Mouse (Mus musculus) brain, embryonic 14.5 days (tissue): ENCODE results near the gene Dock1. TPM values are rescaled to one million over a fixed set of nuclear protein-coding genes. Genes with fewer than 3 reads are reported as not detected.

Experiments
- DNase-seq: peaks from one replicate; pipeline ENCODE4 v3.0.0-alpha.2; 2011; ENCODE audit warnings: low read depth
- CTCF ChIP-seq: fragments of 200-500 bp; IDR thresholded peaks from 2 replicates; pipeline ENCODE4 v1.5.1; 2012; ENCODE audit warnings: inconsistent platforms, mild to moderate bottlenecking, moderate library complexity, borderline replicate concordance; ENCODE audit not compliant: insufficient read depth, insufficient read length; ENCODE audit errors: extremely low read depth
- POLR2A ChIP-seq: fragments of 200-500 bp; IDR thresholded peaks from 2 replicates; pipeline ENCODE4 v1.6.1; 2012; ENCODE audit warnings: mild to moderate bottlenecking, inconsistent platforms, borderline replicate concordance; ENCODE audit not compliant: poor library complexity, insufficient read depth, insufficient read length, severe bottlenecking; ENCODE audit errors: extremely low read depth
- polyA plus RNA-seq: library from polyadenylated mRNA; depleted of rRNA; stranded (reverse); fragments of >200 nt; gene quantifications from 2 replicates; pipeline ENCODE4 v1.2.3, GENCODE M21; 2012

Dock1 gene
- polyA plus RNA-seq, 1 experiment = 10.8 TPM

GRCm38 (mm10) chr7:134894604-134895003, 224.2 kb downstream of the Dock1 start:
- TF ChIP-seq CTCF (no peak), POLR2A (no peak)
- no peak for DNase-seq

GRCm38 (mm10) chr7:134899462-134899861, 229.0 kb downstream of the Dock1 start:
- DNase-seq = no peak
- TF ChIP-seq CTCF (no peak), POLR2A (no peak)

GRCm38 (mm10) chr7:134901992-134902391, 231.5 kb downstream of the Dock1 start:
- TF ChIP-seq POLR2A (no peak), CTCF (no peak)
- DNase-seq = no peak

- DNase-seq = no peak
- TF ChIP-seq CTCF = no peak
- no peak for TF ChIP-seq POLR2A
Measured at GRCm38 (mm10) chr7:134931886-134932285, 261.4 kb downstream of the Dock1 start.

- TF ChIP-seq POLR2A = no peak
- TF ChIP-seq CTCF = no peak
Measured at GRCm38 (mm10) chr7:134937471-134937926, 267.0 kb downstream of the Dock1 start.

GRCm38 (mm10) chr7:134937927-134938609, 267.6 kb downstream of the Dock1 start, which contains the start of gene Fam196a:
Gene Fam196a (minus strand): TSS chr7:134938430.
- DNase-seq = peak; percentile 85

More at GRCm38 (mm10) chr7:134937471-134937926, 267.0 kb downstream of the Dock1 start:
- peak; percentile 51 for DNase-seq

GRCm38 (mm10) chr7:134941891-134942290, 271.4 kb downstream of the Dock1 start:
- TF ChIP-seq POLR2A (no peak), CTCF (no peak)
- no peak for DNase-seq

More at GRCm38 (mm10) chr7:134937927-134938609, 267.6 kb downstream of the Dock1 start, which contains the start of gene Fam196a:
- TF ChIP-seq CTCF = peak; percentile 43; the same call in 1 of the 2 replicates
- TF ChIP-seq POLR2A = peak; percentile 22; the same call in 1 of the 2 replicates

- no peak for DNase-seq
- no peak for TF ChIP-seq POLR2A
- no peak for TF ChIP-seq CTCF
Measured at GRCm38 (mm10) chr7:134943063-134943462, 272.6 kb downstream of the Dock1 start.

- TF ChIP-seq CTCF = no peak
- TF ChIP-seq POLR2A = no peak
- DNase-seq = no peak
Measured at GRCm38 (mm10) chr7:134943701-134944100, 273.2 kb downstream of the Dock1 start.

- TF ChIP-seq POLR2A (no peak), CTCF (peak; percentile 49; the same call in 1 of the 2 replicates)
Measured at GRCm38 (mm10) chr7:134945925-134946716, 275.7 kb downstream of the Dock1 start.

GRCm38 (mm10) chr7:134959086-134959485, 288.6 kb downstream of the Dock1 start:
- no peak for DNase-seq
- TF ChIP-seq POLR2A (no peak), CTCF (no peak)

More at GRCm38 (mm10) chr7:134945925-134946716, 275.7 kb downstream of the Dock1 start:
- peak; percentile 24 for DNase-seq

- DNase-seq = no peak
- TF ChIP-seq CTCF (peak; percentile 52; the same call in 1 of the 2 replicates), POLR2A (no peak)
Measured at GRCm38 (mm10) chr7:134960871-134961270, 290.4 kb downstream of the Dock1 start.
